Mouse (Mus musculus) lung, postnatal 25 days (tissue): ENCODE measurements around the gene Cdkn2aipnl.
A peak's percentile ranks its signal among the peaks of the same experiment; 100 is the strongest.

Experiments
- DNase-seq: peaks from one replicate; pipeline ENCODE4 v3.0.0; 2022; ENCODE audit warnings: low spot score

Gene Cdkn2aipnl

DNA sequence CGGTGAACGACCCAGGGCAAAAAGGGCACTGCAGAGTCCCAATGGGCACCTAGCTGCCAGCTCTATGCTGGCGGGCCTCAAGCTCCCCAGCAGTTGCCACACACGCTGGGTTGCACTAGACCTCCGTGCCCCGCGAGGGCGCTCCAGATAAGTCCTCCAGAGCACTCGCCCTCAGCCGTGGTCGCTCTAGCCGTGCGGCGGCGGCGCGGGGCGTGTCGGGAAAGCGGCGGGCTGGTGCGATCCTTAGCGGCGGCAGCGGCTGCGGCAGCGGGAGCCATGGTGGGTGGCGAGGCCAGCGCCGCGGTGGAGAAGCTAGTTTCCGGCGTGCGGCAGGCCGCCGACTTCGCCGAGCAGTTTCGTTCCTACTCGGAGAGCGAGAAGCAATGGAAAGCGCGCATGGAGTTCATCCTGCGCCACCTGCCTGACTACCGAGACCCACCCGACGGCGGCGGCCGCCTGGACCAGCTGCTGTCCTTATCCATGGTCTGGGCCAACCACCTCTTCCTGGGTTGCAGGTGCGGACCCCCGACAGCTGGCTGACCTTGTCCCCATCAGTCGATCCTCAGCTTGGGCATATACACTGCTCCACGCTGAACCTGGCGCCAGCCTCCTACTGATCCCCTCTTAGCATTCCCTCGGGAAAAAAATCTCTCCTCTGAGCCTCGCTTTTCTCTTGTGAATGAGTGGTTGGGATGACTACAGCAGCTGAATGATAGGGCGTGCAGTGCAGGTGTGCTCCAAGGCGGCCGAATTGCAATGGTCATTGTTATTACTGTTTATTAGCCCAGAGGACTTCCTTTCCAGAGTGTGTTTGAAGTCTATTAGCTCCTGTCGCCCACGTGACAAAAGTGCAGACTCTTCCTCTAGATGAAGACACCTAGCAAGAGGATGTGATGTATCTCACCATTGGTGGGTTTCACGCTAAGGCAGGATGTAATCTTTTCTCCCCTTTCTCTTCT lies at the start of gene Cdkn2aipnl:
Gene Cdkn2aipnl (plus strand): TSS at position 219 of the 959 bp plus-strand sequence.
- DNase-seq: peak; percentile 96

DNA sequence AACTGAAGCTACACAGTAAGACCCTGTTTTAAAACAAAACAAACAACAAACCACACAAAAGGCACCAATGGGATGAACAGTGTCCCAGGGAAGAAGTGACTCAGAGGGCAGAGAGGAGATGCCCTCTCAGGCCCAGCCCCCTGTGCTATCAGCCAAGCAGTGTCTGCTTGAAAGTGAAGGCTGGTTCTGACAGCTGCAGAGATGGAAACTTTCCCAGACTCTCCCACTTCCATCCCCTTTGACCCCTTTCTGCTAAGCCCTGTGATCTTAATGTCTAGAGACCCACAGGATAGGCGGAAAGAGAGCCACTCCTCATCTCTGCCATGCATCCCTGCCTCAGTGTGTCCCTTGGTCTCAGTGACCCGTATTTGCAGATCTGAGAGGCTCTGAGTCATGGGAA lies 49.5 kb upstream of the Cdkn2aipnl start:
- peak; percentile 69 for DNase-seq

DNA sequence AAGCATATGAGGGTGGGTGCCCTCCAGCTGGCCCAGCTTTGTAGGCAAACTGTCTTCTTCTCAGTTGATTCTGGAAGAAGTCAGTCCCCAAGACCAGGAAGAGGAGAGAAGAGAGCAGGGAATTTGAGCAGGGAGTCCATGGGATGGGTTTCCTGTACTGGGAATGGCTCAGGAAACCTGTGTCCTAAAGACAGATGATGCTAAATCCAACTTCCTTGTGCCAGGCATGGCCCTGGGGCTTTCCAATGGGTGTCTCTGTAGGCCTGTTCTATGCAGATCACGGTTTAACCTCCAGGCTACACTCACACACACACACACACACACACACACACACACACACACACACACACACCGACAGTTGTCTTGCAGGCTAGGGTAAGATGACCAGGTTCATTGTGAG lies 48.9 kb upstream of the Cdkn2aipnl start:
- no peak for DNase-seq

DNA sequence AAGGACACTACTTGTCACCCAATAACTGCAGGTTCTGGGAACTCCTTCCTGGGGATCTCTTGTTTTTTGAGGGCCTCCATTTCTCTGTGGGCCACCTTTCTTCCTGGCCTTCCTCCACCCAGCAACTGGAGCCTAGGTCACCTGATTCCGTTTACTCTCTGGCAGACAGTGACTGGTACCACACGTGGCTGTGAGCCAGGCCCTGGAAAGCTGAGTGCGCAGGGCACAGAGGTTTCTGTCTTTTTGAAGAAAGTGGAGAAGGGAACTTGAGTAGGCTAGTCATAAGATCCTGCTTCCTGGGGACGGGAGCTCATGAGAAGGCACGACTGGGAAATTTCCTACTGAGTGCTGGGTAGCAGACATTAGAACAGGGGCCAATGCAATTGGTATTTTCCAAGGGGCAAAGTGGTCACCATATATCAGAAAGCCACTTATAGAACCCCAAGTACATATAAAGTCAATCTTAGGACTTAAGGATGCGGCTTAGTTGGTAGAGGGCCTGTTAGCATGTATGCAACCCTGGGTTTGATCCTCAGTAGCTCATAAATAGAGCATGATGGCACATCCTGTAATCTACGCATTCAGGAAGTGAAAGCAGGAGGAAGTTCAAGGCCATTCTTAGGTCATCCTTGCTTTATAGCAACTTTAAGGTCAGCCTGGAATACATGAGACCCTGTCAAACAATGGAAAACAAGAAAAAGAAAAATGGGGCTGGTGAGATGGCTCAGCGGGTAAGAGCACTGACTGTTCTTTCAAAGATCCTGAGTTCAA lies 45.9 kb upstream of the Cdkn2aipnl start:
- DNase-seq: no peak

DNA sequence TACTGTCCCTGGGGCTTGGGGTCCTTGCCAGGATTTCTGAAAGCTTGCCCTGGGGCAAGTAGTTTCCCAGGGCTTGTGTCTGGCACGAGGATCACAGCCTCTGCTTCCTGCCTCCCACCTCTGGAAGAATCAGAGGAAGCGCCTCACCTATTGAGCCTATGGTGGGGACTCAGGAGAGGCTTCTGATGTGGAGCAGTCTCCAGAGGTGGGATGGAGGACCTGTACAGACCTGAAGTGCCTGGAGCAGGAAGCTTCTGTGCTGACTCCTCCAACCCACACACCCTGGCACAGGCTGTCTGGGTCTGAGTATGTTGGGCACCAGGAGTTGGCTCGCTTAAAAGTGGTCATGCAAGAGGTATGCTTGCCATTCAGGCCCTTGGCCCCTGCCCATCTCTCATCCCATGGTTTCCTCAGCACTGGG lies 45.0 kb upstream of the Cdkn2aipnl start:
- no peak for DNase-seq

DNA sequence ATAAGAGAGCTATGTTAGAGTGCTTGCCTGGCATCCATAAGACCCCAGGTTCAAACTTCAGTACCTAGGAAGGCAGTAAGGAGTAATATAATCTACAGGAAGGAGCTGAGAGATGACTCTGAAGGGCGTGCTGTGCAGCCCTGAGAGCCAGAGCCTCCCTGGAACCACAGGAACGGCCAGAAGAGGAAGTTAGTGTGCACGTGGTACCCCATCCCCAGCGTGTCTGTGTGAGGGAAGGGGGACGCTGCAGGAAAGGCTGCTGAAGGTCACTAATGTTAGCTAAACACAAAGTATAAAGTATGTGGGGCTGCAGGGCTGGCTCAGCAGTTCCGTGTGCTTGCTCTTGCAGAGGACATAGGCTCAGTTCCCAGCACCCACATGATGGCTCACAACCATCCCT lies 41.9 kb upstream of the Cdkn2aipnl start:
- DNase-seq: no peak

DNA sequence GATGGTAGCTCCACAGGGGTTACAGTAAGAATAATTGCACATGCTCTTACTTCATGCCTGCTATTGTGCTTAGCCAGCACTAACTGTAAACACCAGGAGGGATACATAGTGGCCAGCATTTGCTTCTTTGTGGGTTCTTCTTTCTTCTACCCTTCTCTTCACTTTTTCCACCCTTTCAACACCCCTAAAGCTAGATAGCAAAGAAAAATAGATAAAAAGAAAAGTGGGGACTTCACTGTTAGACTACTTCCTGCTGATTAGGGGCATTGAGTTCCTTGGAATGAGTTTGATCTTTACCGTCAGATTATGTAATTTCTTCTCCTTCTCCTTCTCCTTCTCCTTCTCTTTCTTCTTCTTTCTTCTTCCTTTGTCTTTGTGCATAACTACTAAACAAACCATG lies 41.1 kb upstream of the Cdkn2aipnl start:
- DNase-seq: no peak

DNA sequence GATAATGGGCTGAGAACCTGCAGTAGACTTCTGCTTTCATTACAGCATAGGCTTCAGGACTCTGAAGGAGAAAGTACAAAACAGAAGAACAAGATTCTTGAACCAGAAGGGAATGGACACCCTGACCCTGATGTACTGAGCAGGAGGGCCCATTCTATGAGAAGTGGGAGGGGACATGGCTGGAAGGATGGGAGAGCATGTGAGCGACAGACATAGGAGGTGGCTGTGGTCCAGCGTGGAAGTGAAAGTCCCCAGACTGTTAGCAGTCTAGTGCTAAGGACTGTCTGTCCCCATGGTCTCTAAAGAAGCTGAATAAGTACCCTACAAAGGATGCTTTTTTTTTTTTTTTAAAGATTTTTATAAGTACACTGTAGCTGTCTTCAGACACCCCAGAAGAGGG lies 40.4 kb upstream of the Cdkn2aipnl start:
- DNase-seq: no peak

DNA sequence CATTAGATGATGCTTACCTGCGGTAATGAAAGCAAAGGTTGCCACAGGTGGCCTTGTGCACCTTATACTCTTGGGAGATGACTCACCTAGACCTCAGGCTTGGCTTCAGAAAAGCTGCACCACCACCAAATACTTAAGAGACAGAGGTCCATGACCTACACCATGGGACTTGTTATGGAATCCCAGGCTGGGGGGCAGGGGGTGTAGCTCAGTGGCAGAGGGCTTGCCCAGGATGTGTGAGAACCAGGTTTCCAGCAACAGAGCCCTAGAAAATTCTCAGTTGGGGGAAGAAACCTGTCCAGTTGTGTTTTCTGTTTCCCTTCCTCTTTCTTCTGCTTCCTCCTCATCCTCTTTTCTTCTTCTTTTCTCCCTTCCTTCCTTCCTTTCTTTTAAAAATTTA lies 36.3 kb upstream of the Cdkn2aipnl start:
- no peak for DNase-seq

DNA sequence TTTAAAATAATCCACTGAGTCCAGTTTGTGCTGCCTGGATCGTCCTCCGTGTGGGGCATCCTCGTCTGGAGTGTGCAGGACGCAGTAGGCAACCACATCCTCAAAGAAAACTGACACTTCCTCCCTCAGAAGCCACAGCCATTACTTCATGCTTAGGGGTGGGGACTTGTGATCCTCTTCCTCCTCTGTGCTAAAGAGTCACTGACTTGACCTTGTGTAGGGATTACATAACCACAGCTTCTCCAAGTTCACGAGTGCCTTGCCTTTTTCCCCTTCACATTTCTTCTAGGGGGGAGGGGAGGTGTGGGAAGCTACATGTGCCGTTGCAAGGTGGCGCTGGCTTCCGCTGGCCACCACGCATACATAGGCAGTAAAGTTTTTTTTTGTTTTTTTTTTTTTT lies 35.7 kb upstream of the Cdkn2aipnl start:
- DNase-seq: peak; percentile 79

DNA sequence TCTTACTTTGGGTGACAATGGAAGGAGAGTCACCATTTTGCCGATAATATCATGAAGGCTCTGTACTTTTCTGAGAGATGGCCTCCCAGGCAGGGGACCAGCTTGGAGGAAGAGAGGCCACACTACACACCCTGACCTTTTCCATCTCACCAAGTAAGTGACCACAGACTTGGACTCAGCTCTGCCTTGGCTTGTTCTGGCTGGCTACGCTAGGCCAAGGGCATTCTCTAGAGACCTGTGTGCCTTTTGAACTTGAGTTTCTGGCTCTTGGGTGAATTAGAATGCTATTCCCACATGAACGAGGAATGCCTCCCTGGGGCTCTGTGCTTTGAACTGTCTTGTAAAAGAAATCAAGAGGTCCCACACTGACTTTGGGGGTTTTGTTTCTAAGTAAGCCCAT lies 33.2 kb upstream of the Cdkn2aipnl start:
- DNase-seq: no peak

DNA sequence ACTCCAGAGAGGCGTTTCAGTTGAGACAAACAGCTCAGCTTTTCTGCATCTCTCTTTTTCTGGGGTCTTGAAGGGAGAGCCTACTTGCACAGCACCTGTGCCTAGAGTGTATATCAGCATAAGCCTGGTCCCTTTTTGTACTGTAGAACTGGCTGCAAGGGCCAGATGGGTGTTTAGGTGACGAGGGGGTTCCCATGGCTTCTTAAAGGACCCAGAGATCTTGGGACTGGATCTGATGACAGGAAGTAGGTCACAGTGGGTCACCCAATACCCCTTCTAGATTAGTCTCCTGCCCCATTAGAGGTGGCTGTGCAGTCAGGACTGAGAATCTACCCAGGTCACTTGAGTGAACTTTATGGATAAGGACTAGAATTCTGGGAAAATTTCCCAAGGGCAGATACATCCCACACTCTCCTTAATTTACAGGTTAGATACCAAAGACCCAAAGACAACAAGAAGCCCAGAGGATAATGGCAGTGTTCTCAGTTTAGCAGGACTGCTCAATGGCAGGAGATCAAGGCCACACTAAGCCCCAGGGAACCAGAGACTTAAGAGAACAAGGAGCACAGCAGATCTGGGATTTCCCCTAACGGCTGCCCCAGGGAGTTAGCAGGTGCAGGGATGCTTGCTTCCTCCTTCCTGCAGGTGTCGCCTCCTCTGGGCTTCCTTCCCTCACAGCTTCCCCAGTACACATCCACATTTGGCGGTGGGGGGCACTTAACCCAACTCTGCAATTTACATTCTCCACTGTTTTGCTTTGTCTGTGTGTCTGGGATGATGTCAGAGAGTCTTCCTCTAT lies 31.6 kb upstream of the Cdkn2aipnl start:
- peak; percentile 29 for DNase-seq

DNA sequence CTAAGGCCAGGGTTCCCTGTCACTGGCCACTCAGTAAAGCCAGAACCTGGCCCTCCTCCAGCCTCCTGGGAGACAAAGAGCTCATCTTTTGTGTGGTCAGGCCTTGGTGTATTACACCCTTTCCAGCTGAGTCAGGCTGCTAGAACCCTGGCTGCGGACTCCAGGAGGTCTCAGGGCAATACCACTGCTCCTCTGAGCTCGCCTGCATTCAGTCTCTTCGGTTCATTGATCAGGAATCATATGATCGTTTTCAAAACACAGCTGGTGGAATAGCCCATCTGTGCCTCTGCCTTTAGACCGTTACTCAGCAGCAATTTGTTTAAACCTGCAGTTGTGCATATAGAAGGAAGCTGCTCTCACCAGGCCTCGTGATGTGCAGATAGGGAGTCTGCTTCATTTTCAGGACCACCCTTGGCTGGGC lies 30.1 kb upstream of the Cdkn2aipnl start:
- no peak for DNase-seq

DNA sequence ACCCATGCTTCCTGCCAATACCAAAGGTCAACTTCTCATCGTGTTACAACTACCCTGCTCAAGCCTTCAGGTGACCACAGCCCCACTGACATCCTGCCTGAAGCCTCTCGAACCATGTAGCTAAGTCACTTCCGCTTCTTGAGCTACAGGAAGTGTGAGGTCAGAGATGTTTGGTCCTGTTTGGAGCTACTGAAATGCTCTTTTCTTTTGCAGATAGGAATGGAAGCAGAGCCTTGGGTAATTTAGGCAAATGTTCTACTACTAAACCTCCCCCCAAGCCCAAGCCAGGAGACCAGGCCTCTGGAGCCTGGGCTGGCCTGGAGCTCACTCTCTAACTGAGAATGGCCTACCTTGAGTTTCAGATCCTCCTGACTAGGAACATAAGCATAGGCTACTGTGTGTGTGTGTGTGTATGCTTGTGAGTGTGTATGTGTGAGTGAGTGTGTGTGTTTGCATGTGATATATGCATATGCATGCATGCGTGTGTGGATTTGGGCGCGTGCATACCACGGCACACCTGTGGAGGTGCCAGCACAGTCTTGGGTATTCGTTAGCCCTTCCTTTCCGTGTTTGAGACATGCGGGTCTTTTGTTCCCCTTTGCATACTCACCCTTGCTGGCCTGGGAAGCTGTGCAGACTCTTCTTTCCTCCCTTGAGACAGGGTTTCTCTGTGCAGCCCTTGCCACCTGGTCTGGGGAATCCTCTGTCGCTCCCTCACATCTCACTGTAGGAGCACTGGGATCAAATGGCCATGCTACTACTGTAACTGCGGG lies 28.5 kb upstream of the Cdkn2aipnl start:
- peak; percentile 60 for DNase-seq

DNA sequence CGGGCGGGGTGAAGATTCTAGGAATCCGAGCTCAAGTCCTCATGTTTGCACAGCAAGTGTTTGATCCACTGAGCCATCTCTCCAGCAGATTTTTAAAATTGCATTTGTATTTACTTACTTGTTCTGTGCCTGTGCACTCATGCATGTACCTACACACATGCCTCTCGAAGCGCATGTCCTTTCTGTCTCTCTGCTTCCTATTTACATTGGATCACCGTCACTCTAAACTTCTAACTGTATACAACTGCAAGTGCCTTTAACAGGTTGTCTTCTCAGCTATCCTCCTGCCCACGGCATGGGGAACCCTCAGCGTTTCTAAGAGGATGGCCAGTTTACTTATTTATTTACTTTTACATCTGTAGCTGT lies 27.9 kb upstream of the Cdkn2aipnl start:
- DNase-seq: peak; percentile 39

DNA sequence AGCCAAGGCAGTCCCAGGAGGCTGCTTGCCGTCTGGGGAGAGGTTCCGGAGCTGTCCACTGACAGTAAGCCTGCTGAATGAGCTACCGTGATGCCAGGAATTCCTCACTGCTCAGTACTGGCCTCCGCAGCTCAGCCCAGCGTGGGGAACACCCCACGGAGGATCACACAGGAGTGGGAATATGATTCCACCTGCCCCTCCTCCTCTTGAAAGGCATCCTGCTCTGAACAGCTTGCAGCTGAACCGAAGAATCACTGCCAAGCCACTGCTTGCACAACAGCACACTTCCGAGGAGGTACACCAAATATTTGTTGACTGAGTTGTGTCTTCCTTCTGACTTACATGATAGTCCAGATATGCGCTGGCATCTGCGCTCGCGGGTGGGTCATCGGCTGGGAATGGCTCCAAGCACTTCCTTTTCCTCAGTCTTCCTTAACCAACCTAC lies 26.9 kb upstream of the Cdkn2aipnl start:
- peak; percentile 72 for DNase-seq

DNA sequence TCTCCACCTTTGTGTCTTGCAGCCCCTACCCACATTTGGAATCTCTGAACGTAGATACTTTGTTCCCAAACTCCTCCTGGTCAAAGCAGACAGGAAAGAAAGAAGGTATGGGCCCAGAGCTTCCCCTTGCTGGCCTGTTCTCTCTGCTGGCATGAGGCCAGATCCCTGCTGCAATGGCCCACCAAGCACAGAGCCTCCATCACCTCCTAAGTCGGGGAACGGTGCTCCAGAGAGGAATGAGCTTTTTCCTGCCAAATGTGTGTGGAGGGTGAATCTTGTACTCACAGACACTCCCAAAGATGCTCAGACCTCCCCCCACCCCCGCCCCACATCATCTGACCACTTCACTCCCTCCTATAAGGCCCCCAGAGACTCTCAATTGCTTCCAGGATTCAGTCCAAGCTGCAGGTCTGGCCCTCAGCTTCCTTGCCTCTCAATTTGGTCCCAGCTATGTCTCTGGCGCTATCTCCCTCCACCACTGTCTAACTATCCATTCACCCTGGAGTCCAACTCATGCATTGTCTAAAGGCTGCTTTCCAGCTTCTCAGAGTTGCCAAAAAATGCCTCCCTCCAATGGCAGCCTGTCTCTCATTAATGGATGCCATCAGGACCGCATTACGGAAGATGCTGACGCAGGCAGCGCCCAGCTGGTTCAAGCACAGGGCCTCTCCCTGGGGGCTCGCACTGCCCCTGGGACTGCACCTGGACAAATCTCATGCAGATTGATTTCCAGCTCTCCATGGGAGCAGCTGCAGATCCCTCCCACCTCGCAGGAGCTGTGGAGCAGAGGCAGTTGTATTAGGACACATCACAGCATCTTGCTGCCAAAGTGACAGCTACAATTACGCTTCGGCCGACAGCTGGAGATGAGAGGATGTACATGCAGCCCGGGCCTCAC lies 24.6 kb upstream of the Cdkn2aipnl start:
- DNase-seq: no peak

DNA sequence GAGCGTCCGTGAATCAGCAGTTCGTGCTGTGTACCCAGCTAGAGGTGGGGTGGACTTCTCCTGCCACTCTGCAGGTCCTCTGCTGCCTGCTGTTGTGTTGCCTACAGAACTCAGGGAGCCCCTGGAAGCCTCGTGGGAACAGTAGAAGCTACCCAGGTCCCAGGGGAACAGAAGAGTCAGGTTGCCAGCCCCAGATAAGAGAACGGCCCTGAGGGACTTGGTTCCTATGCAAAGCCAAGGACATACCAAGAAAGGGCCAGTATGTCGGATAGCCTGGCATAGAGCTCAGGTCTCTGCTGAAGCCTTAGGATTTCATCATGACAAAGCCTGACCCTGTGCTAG lies 24.0 kb upstream of the Cdkn2aipnl start:
- no peak for DNase-seq

DNA sequence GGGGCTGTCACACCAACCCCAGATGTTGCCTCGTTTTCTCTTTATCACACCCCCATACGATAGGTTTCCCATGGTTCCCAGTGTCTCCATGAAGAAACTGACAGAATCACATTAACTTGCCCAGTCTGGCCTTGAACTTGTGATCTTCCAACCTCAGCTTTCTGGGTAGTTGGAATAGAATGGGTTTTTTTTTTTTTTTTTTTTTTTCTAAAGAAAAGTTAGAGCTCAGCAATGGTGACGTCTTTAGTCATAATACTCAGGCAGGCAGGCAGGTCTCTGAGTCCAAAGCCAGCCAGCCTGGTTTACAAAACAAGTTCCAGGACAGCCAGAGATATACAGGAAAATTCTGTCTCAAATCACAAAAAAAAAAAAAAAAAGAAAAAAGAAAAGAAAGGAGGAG lies 23.2 kb upstream of the Cdkn2aipnl start:
- no peak for DNase-seq

DNA sequence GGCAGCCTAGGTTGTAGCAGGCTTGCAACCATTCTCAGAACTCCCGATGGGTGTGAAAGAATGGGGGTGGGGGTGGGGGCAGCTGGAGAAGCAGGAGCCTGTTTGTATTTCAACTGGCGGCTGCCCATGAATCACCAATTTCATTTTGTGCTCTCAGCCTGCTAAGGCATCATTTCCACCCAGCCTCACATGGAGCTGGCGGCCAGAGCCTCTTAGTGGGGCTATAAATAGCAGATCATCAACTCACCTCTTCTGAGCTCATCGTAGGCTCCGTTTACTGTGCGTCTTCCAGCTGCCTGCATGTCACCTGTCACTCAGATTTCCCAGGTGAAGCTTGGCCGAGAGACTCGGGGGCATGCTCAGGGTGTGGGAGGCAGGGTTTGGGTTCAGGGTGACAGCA lies 21.9 kb upstream of the Cdkn2aipnl start:
- DNase-seq: no peak

DNA sequence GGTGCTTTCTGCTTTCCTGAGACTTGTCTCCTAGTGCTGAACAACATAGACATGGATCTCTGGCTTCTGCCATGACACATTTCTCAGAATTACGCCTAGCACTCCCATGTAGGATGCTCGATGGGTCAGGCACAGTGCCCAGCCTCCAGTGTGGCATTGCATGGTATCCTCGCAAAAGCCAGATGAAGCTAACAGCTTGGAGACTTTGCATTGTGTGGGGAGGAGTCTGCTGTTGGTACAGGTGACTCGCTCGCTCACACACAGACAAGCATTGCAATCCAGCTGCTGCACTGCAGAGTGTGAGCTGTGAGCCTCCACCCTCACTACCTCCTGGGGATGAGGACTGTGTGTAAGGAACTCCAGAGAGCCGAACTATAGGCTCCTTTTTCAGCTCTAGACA lies 21.3 kb upstream of the Cdkn2aipnl start:
- no peak for DNase-seq
